Mouse (Mus musculus) liver, embryonic 14.5 days (tissue): ENCODE data around the gene Rhbdf2.

Experiments
- CTCF ChIP-seq: IDR thresholded peaks from 2 replicates; pipeline ENCODE4 v1.5.1; 2016; ENCODE audit warnings: antibody characterized with exemption, low read depth, control low read depth
- EP300 ChIP-seq: IDR thresholded peaks from 2 replicates; pipeline ENCODE4 v1.6.1; 2016; ENCODE audit warnings: antibody characterized with exemption, low read depth

- TF ChIP-seq CTCF, result no peak
- no peak for TF ChIP-seq EP300
Measured at GRCm38 (mm10) chr11:116672595-116672994, 45.8 kb upstream of the Rhbdf2 start.
